Mouse (Mus musculus) C2C12 (cell line): ENCODE data around the gene Nsa2.

ENCODE experiments used
- CTCF ChIP-seq: IDR thresholded peaks from one replicate; pipeline ENCODE4 v1.5.1; 2011; ENCODE audit not compliant: control insufficient read depth, insufficient read depth, insufficient read length
- FOSL1 ChIP-seq: IDR thresholded peaks from one replicate; pipeline ENCODE4 v1.8.0; 2011; ENCODE audit warnings: mild to moderate bottlenecking, low read length; ENCODE audit not compliant: poor library complexity, insufficient read depth, severe bottlenecking
- MYOD1 ChIP-seq: IDR thresholded peaks from one replicate; pipeline ENCODE4 v1.6.1; 2011; ENCODE audit warnings: low read depth; ENCODE audit not compliant: control insufficient read depth, insufficient read length
- MYOG ChIP-seq: IDR thresholded peaks from one replicate; pipeline ENCODE4 v1.6.1; 2011; ENCODE audit not compliant: control insufficient read depth, insufficient read length; ENCODE audit errors: extremely low read depth
- USF1 ChIP-seq: IDR thresholded peaks from one replicate; pipeline ENCODE4 v1.6.1; 2011; ENCODE audit warnings: low read depth, mild to moderate bottlenecking, control low read depth, moderate library complexity

DNA sequence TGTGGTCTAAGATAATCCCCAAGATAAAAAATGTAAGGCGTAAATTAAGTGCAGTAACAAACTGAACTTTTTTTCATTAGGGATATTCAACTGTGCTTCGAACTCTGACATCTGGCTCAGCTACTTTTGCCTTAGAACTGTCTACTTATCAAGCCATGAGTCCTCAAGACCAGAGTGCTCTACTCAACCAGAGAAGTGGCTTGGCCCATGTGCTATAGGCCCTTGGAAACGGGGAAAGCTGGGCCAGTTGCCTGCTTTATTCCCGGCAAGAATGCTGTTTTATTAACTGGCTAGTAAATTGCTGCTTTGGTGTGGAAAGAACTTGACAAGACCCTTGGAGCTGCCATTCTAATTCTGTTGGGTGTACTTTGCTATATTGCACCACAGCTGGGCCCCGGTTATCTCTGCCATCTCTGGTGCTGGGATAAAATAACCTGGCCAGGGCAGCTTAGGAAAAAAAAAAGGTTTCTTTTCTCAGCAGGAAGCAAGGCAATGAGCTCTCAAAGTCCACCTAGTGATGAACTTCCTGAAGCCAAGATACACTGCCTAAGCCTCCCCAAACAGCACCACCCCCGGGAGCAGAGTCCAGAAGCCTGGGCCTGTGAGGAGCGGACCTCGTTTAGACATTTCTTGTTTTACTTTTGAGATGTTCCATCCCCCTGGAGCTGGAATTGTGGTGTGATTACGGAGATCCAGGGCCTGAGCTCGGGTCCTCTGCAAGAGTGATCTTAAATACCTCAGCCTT lies 38.0 kb upstream of the Nsa2 start:
- no peak for TF ChIP-seq CTCF
- no peak for TF ChIP-seq FOSL1
- TF ChIP-seq USF1, result no peak
- no peak for TF ChIP-seq MYOG
- TF ChIP-seq MYOD1, result no peak
